Mouse (Mus musculus) kidney, postnatal 0 days (tissue): Measurements from ENCODE around the gene Efcab2. TPM values are rescaled to one million over a fixed set of nuclear protein-coding genes. Genes with fewer than 3 reads are reported as not detected.
A peak's percentile ranks its signal among the peaks of the same experiment; 100 is the strongest.

Experiments used
- ATAC-seq: fragments of 200-750 bp; cut with Nextera tagmentation; replicated peaks from 2 replicates; pipeline ENCODE4 v1.8.0; 2017; ENCODE audit warnings: low read depth, moderate number of reproducible peaks, moderate TSS enrichment, moderate library complexity; ENCODE audit not compliant: low FRiP score
- DNase-seq: peaks from one replicate; pipeline ENCODE4 v3.0.0-alpha.2; 2016; ENCODE audit warnings: low spot score
- H3K27ac ChIP-seq: fragments of 300-500 bp; sonication (generic); 2 replicates; pipeline ENCODE4 v1.5.1; 2014; ENCODE audit warnings: mild to moderate bottlenecking
- H3K27me3 ChIP-seq: fragments of 300-500 bp; sonication (generic); 2 replicates; pipeline ENCODE4 v1.6.1; 2014; ENCODE audit warnings: low read length, mixed read lengths; ENCODE audit not compliant: insufficient read depth
- H3K36me3 ChIP-seq: fragments of 300-500 bp; sonication (generic); 2 replicates; pipeline ENCODE4 v1.6.1; 2014; ENCODE audit warnings: low read length, mixed read lengths; ENCODE audit not compliant: insufficient read depth
- H3K4me1 ChIP-seq: fragments of 300-500 bp; sonication (generic); replicated peaks from 2 replicates; pipeline ENCODE4 v1.6.1; 2014; ENCODE audit warnings: antibody characterized with exemption, low read length, mixed read lengths; ENCODE audit not compliant: insufficient read depth
- H3K4me2 ChIP-seq: fragments of 300-500 bp; sonication (generic); 2 replicates; pipeline ENCODE4 v1.6.1; 2014; ENCODE audit warnings: mild to moderate bottlenecking, low read length, moderate library complexity, mixed read lengths
- H3K4me3 ChIP-seq: fragments of 300-500 bp; sonication (generic); replicated peaks from 2 replicates; pipeline ENCODE4 v1.5.1; 2014; ENCODE audit warnings: low read depth, low read length
- H3K9ac ChIP-seq: fragments of 300-500 bp; sonication (generic); 2 replicates; pipeline ENCODE4 v1.6.1; 2014; ENCODE audit warnings: low read depth, low read length
- H3K9me3 ChIP-seq: fragments of 300-500 bp; sonication (generic); replicated peaks from 2 replicates; pipeline ENCODE4 v1.6.1; 2016; ENCODE audit warnings: low read length, inconsistent platforms, mixed read lengths
- CTCF ChIP-seq: IDR thresholded peaks from 2 replicates; pipeline ENCODE4 v1.5.1; 2016; ENCODE audit warnings: antibody characterized with exemption, low read depth, mild to moderate bottlenecking, moderate library complexity
- WGBS: fragments of 180-500 bp; shearing (Covaris S2); extraction: QIAGEN DNeasy Blood & Tissue Kit; methylation state at CpG from one replicate; pipeline ENCODE4 v1.1.7; 2014; 5-methylcytosine and 5-hydroxymethylcytosine counted together
- polyA plus RNA-seq: library from polyadenylated mRNA; unstranded; fragments of >200 nt; fragmentation: Nextera tagmentation; extraction: Ambion mirVana; gene quantifications from 2 replicates; pipeline ENCODE4 v1.2.1, GENCODE M21; 2015

Efcab2 gene
- polyA plus RNA-seq, 1 experiment from 2014 or later = 8.1 TPM

GRCm38 (mm10) chr1:178463712-178464111 is 57.8 kb downstream of the Efcab2 start:
- whole genome bisulfite sequencing = 0% methylated on average over 2 of the region's 2 CpGs
- no peaks in the 10 kb centered on the region for H3K27me3 ChIP-seq
- no peak overlapping the region for H3K27ac ChIP-seq
- peak; percentile 92 for ATAC-seq
- no peaks in the 10 kb centered on the region for H3K9me3 ChIP-seq
- no peaks in the 10 kb centered on the region for H3K36me3 ChIP-seq
- DNase-seq = peak; percentile 92
- peak; percentile 99 for TF ChIP-seq CTCF
- H3K4me1 ChIP-seq = no peaks in the 10 kb centered on the region
- H3K9ac ChIP-seq = no peak overlapping the region
- no peak overlapping the region for H3K4me3 ChIP-seq
- no peak overlapping the region for H3K4me2 ChIP-seq

GRCm38 (mm10) chr1:178464140-178464539 is 58.3 kb downstream of the Efcab2 start:
- DNase-seq (no peak), ATAC-seq (0 out of 2 replicates have a peak, but pooled peaks have one; percentile 59)
- Histone ChIP-seq H3K36me3 (no peaks in the 10 kb centered on the region), H3K9ac (no peak overlapping the region), H3K4me3 (no peak overlapping the region), H3K4me2 (no peak overlapping the region), H3K27ac (no peak overlapping the region), H3K4me1 (no peaks in the 10 kb centered on the region), H3K27me3 (no peaks in the 10 kb centered on the region), H3K9me3 (no peaks in the 10 kb centered on the region)
- no peak for TF ChIP-seq CTCF
- WGBS = 30% methylated on average over 4 of the region's 4 CpGs

- Histone ChIP-seq H3K9ac (no peak overlapping the region), H3K27me3 (no peaks in the 10 kb centered on the region), H3K27ac (no peak overlapping the region), H3K4me3 (no peak overlapping the region), H3K36me3 (no peaks in the 10 kb centered on the region), H3K4me1 (no peaks in the 10 kb centered on the region), H3K4me2 (no peak overlapping the region), H3K9me3 (no peaks in the 10 kb centered on the region)
- no peak for DNase-seq
- ATAC-seq = no peak
- whole genome bisulfite sequencing = 72% methylated on average over 6 of the region's 6 CpGs
- TF ChIP-seq CTCF = no peak
Observed at GRCm38 (mm10) chr1:178467594-178467993, 61.7 kb downstream of the Efcab2 start.

GRCm38 (mm10) chr1:178468280-178468679 is 62.4 kb downstream of the Efcab2 start:
- WGBS = 4% methylated on average over 2 of the region's 2 CpGs
- no peak overlapping the region for H3K9ac ChIP-seq
- peak; percentile 85 for TF ChIP-seq CTCF
- H3K4me3 ChIP-seq = no peak overlapping the region
- H3K27me3 ChIP-seq = no peaks in the 10 kb centered on the region
- no peak overlapping the region for H3K4me2 ChIP-seq
- H3K36me3 ChIP-seq = no peaks in the 10 kb centered on the region
- no peaks in the 10 kb centered on the region for H3K4me1 ChIP-seq
- H3K9me3 ChIP-seq = no peaks in the 10 kb centered on the region
- peak; percentile 77 for DNase-seq
- H3K27ac ChIP-seq = no peak overlapping the region
- ATAC-seq = no peak

GRCm38 (mm10) chr1:178483854-178484253 is 78.0 kb downstream of the Efcab2 start:
- no peak for DNase-seq
- Histone ChIP-seq H3K9me3 (no peaks in the 10 kb centered on the region), H3K4me2 (no peak overlapping the region), H3K36me3 (no peaks in the 10 kb centered on the region), H3K9ac (no peak overlapping the region), H3K4me3 (no peak overlapping the region), H3K4me1 (no peaks in the 10 kb centered on the region), H3K27ac (no peak overlapping the region), H3K27me3 (no peaks in the 10 kb centered on the region)
- TF ChIP-seq CTCF = no peak
- ATAC-seq = no peak

- DNase-seq (no peak), ATAC-seq (no peak)
- H3K4me2 ChIP-seq = no peak overlapping the region
- H3K27ac ChIP-seq = no peak overlapping the region
- 82% methylated on average over 5 of the region's 5 CpGs for WGBS
- no peaks in the 10 kb centered on the region for H3K9me3 ChIP-seq
- H3K4me1 ChIP-seq = no peaks in the 10 kb centered on the region
- no peak overlapping the region for H3K9ac ChIP-seq
- 0 out of 2 replicates have a peak, but pooled peaks have one; percentile 7 for TF ChIP-seq CTCF
- no peaks in the 10 kb centered on the region for H3K36me3 ChIP-seq
- H3K4me3 ChIP-seq = no peak overlapping the region
- no peaks in the 10 kb centered on the region for H3K27me3 ChIP-seq
Observed at GRCm38 (mm10) chr1:178485138-178485867, 79.4 kb downstream of the Efcab2 start.

- no peak for TF ChIP-seq CTCF
- no peaks in the 10 kb centered on the region for H3K4me1 ChIP-seq
- H3K4me3 ChIP-seq = no peak overlapping the region
- H3K9me3 ChIP-seq = no peaks in the 10 kb centered on the region
- no peak for ATAC-seq
- H3K9ac ChIP-seq = no peak overlapping the region
- 53% methylated on average over 5 of the region's 5 CpGs for WGBS
- H3K27ac ChIP-seq = no peak overlapping the region
- no peaks in the 10 kb centered on the region for H3K27me3 ChIP-seq
- H3K4me2 ChIP-seq = no peak overlapping the region
- H3K36me3 ChIP-seq = no peaks in the 10 kb centered on the region
- DNase-seq = no peak
Observed at GRCm38 (mm10) chr1:178485868-178486220, 80.0 kb downstream of the Efcab2 start.
